Mouse (Mus musculus) T-helper 2 cell (primary cell): ENCODE data around the gene Acadl.

Source experiments
- in situ Hi-C: fragments of 300-600 bp; cut with MboI, MseI; formaldehyde crosslinking; loops from one replicate; pipeline ENCODE4 v1.15.1; 2025; ENCODE audit warnings: high pct_unique_total_duplicates

The Acadl gene

GRCm38 (mm10) chr1:66862712-66863511 is at the start of gene Acadl:
Gene Acadl (minus strand): TSS chr1:66863277.
- in situ Hi-C loops = no loop called here

GRCm38 (mm10) chr1:66912305-66912704 is 49.2 kb upstream of the Acadl start:
- in situ Hi-C loops = no loop called here

- in situ Hi-C loops = no loop called here
Measured at GRCm38 (mm10) chr1:66902566-66902965, 39.5 kb upstream of the Acadl start.

- in situ Hi-C loops = no loop called here
Measured at GRCm38 (mm10) chr1:66900946-66901345, 37.9 kb upstream of the Acadl start.

GRCm38 (mm10) chr1:66898261-66898660 is 35.2 kb upstream of the Acadl start:
- in situ Hi-C loops = no loop called here

- in situ Hi-C loops = no loop called here
Measured at GRCm38 (mm10) chr1:66896556-66896955, 33.5 kb upstream of the Acadl start.

- in situ Hi-C loops = no loop called here
Measured at GRCm38 (mm10) chr1:66896125-66896524, 33.0 kb upstream of the Acadl start.

- in situ Hi-C loops = no loop called here
Measured at GRCm38 (mm10) chr1:66895837-66896118, 32.7 kb upstream of the Acadl start.

- in situ Hi-C loops = no loop called here
Measured at GRCm38 (mm10) chr1:66895093-66895836, 32.2 kb upstream of the Acadl start.

GRCm38 (mm10) chr1:66887175-66887574 is 24.1 kb upstream of the Acadl start:
- in situ Hi-C loops = no loop called here

GRCm38 (mm10) chr1:66880217-66880616 is 17.1 kb upstream of the Acadl start:
- in situ Hi-C loops = no loop called here

- in situ Hi-C loops = no loop called here
Measured at GRCm38 (mm10) chr1:66874740-66875139, 11.7 kb upstream of the Acadl start.

GRCm38 (mm10) chr1:66871591-66871990 is 8.5 kb upstream of the Acadl start:
- in situ Hi-C loops = no loop called here

GRCm38 (mm10) chr1:66865633-66866032 is 2.6 kb upstream of the Acadl start:
- in situ Hi-C loops = no loop called here

- in situ Hi-C loops = no loop called here
Measured at GRCm38 (mm10) chr1:66863741-66864495, 841 bp upstream of the Acadl start.

GRCm38 (mm10) chr1:66861764-66862672 is 1.1 kb downstream of the Acadl start:
- in situ Hi-C loops = no loop called here

GRCm38 (mm10) chr1:66847506-66847905 is 15.6 kb downstream of the Acadl start:
- in situ Hi-C loops = loop anchor here (10.0 kb wide), 1 partner anchor 373 kb away; no protein-coding TSS in a partner anchor

- in situ Hi-C loops = loop anchor here (10.0 kb wide), 1 partner anchor 371 kb away; no protein-coding TSS in a partner anchor
Measured at GRCm38 (mm10) chr1:66845690-66846318, 17.3 kb downstream of the Acadl start.

GRCm38 (mm10) chr1:66841938-66842337 is 21.1 kb downstream of the Acadl start:
- in situ Hi-C loops = loop anchor here (10.0 kb wide), 1 partner anchor 367 kb away; no protein-coding TSS in a partner anchor

GRCm38 (mm10) chr1:66841510-66841909 is 21.6 kb downstream of the Acadl start:
- in situ Hi-C loops = loop anchor here (10.0 kb wide), 1 partner anchor 367 kb away; no protein-coding TSS in a partner anchor
